Mouse (Mus musculus) embryonic facial prominence, embryonic 15.5 days (tissue): ENCODE results near the gene Alkbh7. TPM values are rescaled to one million over a fixed set of nuclear protein-coding genes. Genes with fewer than 3 reads are reported as not detected.

Experiments
- ATAC-seq: fragments of 200-750 bp; cut with Nextera tagmentation; 2 replicates; pipeline ENCODE4 v1.8.0; 2017; ENCODE audit warnings: low read depth, moderate TSS enrichment; ENCODE audit not compliant: insufficient number of reproducible peaks, low FRiP score, low TSS enrichment
- H3K27ac ChIP-seq: fragments of 300-500 bp; sonication (generic); replicated peaks from 2 replicates; pipeline ENCODE4 v1.5.1; 2015; ENCODE audit warnings: mild to moderate bottlenecking, inconsistent platforms
- H3K27me3 ChIP-seq: fragments of 300-500 bp; sonication (generic); 2 replicates; pipeline ENCODE4 v1.6.1; 2015; ENCODE audit warnings: inconsistent platforms
- H3K36me3 ChIP-seq: fragments of 300-500 bp; sonication (generic); 2 replicates; pipeline ENCODE4 v1.6.1; 2015; ENCODE audit warnings: mild to moderate bottlenecking, inconsistent platforms
- H3K4me1 ChIP-seq: fragments of 300-500 bp; sonication (generic); 2 replicates; pipeline ENCODE4 v1.6.1; 2015; ENCODE audit warnings: inconsistent platforms
- H3K4me2 ChIP-seq: fragments of 300-500 bp; sonication (generic); replicated peaks from 2 replicates; pipeline ENCODE4 v1.6.1; 2015; ENCODE audit warnings: mild to moderate bottlenecking, inconsistent platforms
- H3K4me3 ChIP-seq: fragments of 300-500 bp; sonication (generic); replicated peaks from 2 replicates; pipeline ENCODE4 v1.5.1; 2015; ENCODE audit warnings: mild to moderate bottlenecking, inconsistent platforms
- H3K9ac ChIP-seq: fragments of 300-500 bp; sonication (generic); 2 replicates; pipeline ENCODE4 v1.6.1; 2015; ENCODE audit warnings: inconsistent platforms
- H3K9me3 ChIP-seq: fragments of 300-500 bp; sonication (generic); replicated peaks from 2 replicates; pipeline ENCODE4 v1.6.1; 2016; ENCODE audit warnings: inconsistent platforms
- WGBS: fragments of 180-500 bp; shearing (Covaris S2); methylation state at CpG from one replicate; pipeline ENCODE4 v1.1.7; 2015; 5-methylcytosine and 5-hydroxymethylcytosine counted together
- polyA plus RNA-seq: library from polyadenylated mRNA; unstranded; fragments of >200 nt; fragmentation: Nextera tagmentation; extraction: Ambion mirVana; gene quantifications from 2 replicates; pipeline ENCODE4 v1.2.1, GENCODE M21; 2015

The Alkbh7 gene
- polyA plus RNA-seq, 1 experiment from 2014 or later: 34.9 TPM

DNA sequence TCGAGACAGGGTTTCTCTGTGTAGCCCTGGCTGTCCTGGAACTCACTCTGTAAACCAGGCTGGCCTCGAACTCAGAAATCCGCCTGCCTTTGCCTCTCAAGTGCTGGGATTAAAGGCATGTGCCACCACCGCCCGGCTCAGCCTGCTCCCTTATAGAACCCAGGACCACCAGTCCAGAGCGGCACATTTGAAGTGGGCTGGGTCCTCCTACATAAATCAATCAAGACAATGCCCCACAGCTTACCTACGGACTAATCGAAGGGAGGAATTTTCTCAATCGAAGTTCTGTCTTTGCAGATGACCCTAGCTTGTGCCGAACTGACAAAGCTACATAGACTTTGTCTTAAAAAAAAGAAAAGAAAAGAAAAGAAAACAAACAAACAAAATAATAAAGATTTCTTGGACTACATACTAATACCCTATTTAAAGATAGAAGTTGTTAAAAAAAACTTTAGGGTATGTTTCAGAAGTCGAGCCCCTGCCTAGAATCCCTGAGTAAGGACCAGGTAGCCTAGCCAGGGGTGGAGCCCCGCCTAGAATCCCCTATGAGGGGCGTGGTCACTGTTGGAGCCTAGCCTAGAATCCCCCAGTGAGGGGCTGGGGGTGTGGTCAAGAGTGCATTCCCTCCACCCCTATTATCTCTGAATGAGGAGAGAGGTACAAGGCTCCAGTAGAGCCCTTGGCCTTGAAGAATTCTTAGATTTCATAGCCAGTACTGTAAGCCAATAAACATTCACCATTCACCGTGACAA, 23.0 kb upstream of the Alkbh7 start:
- Histone ChIP-seq H3K9ac (no peak overlapping the region), H3K4me3 (no peak overlapping the region), H3K4me1 (no peaks in the 10 kb centered on the region), H3K4me2 (no peak overlapping the region), H3K27me3 (no peaks in the 10 kb centered on the region), H3K36me3 (no peaks in the 10 kb centered on the region), H3K9me3 (no peaks in the 10 kb centered on the region), H3K27ac (no peak overlapping the region)
- WGBS: 61% methylated on average over 13 of the region's 14 CpGs
- ATAC-seq: no peak

GRCm38 (mm10) chr17:56974708-56975240, 22.4 kb upstream of the Alkbh7 start:
- Histone ChIP-seq H3K36me3 (no peaks in the 10 kb centered on the region), H3K27ac (no peak overlapping the region), H3K27me3 (no peaks in the 10 kb centered on the region), H3K9me3 (no peaks in the 10 kb centered on the region), H3K4me3 (no peak overlapping the region), H3K4me2 (no peak overlapping the region), H3K9ac (no peak overlapping the region), H3K4me1 (no peaks in the 10 kb centered on the region)
- 55% methylated on average over 5 of the region's 5 CpGs for WGBS
- ATAC-seq: peak; percentile 41; the same call in 1 of the 2 replicates

- Histone ChIP-seq H3K4me3 (no peak overlapping the region), H3K9me3 (no peaks in the 10 kb centered on the region), H3K27ac (no peak overlapping the region), H3K9ac (no peak overlapping the region), H3K4me1 (no peaks in the 10 kb centered on the region), H3K27me3 (no peaks in the 10 kb centered on the region), H3K36me3 (no peaks in the 10 kb centered on the region), H3K4me2 (no peak overlapping the region)
- 72% methylated on average over 3 of the region's 3 CpGs for WGBS
- ATAC-seq: no peak
Measured at GRCm38 (mm10) chr17:56975391-56975790, 21.7 kb upstream of the Alkbh7 start.

GRCm38 (mm10) chr17:56976531-56977390, 20.4 kb upstream of the Alkbh7 start:
- Histone ChIP-seq H3K9me3 (no peaks in the 10 kb centered on the region), H3K4me3 (no peak overlapping the region), H3K4me1 (no peaks in the 10 kb centered on the region), H3K27me3 (no peaks in the 10 kb centered on the region), H3K9ac (no peak overlapping the region), H3K27ac (0 out of 2 replicates have a peak overlapping the region, but pooled peaks have one; percentile 1), H3K4me2 (no peak overlapping the region), H3K36me3 (no peaks in the 10 kb centered on the region)
- ATAC-seq: no peak
- 66% methylated on average over 8 of the region's 8 CpGs for WGBS

DNA sequence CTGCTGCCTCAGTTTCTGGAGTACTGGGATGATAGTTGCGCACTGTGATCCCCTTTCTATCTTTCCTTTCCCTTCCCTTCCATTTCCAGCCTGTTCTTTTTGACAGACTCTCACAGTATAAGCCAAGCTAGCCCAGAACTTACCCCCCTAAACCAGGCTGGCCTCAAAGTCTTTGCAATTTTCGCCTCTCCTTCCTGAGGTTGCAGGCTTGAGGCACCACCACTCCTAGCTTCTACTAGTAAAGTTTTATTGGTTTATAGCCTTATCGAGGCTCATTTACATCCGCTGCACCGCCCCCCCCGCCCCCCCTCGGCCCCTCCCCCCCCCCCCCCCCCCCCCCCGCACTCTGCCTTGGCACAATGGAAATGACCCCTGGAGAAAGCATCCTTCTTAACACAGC, 17.6 kb upstream of the Alkbh7 start:
- WGBS: 67% methylated on average over 4 of the region's 8 CpGs

DNA sequence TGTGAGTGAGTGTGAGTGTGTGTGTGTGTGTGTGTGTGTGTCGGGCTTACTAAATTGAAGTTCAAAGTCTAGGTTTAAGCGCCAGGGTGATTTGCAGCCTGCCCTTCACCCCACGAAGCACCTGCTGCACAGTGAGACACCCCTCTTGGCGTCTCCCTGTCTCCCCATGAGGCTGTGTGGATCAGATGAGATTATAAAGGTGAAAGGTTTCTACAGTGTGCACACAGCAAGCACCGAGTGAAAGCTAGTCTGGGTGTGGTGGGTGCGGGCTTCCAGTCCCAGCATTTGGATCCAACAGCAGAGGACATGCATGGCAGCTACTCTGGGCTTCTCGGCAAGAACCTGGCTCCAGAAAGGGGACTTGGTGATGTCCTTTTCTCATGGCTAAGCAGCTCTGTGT, 16.1 kb upstream of the Alkbh7 start:
- Histone ChIP-seq H3K4me2 (no peak overlapping the region), H3K27me3 (no peaks in the 10 kb centered on the region), H3K9ac (no peak overlapping the region), H3K9me3 (no peaks in the 10 kb centered on the region), H3K4me3 (no peak overlapping the region), H3K27ac (no peak overlapping the region), H3K4me1 (no peaks in the 10 kb centered on the region), H3K36me3 (no peaks in the 10 kb centered on the region)
- WGBS: 76% methylated on average over 7 of the region's 7 CpGs
- no peak for ATAC-seq

More for the DNA sequence above, 17.6 kb upstream of the Alkbh7 start:
- no peaks in the 10 kb centered on the region for H3K9me3 ChIP-seq
- no peak overlapping the region for H3K4me2 ChIP-seq
- ATAC-seq: no peak
- no peaks in the 10 kb centered on the region for H3K36me3 ChIP-seq
- no peaks in the 10 kb centered on the region for H3K27me3 ChIP-seq
- H3K4me1 ChIP-seq: no peaks in the 10 kb centered on the region
- no peak overlapping the region for H3K27ac ChIP-seq
- H3K9ac ChIP-seq: no peak overlapping the region
- H3K4me3 ChIP-seq: no peak overlapping the region

GRCm38 (mm10) chr17:56982013-56982412, 15.1 kb upstream of the Alkbh7 start, which contains the start of gene Acer1:
Gene Acer1, minus strand, starts transcription at chr17:56982126.
- H3K4me1 ChIP-seq: no peaks in the 10 kb centered on the region
- H3K9me3 ChIP-seq: no peaks in the 10 kb centered on the region
- 73% methylated on average over 5 of the region's 5 CpGs for WGBS

DNA sequence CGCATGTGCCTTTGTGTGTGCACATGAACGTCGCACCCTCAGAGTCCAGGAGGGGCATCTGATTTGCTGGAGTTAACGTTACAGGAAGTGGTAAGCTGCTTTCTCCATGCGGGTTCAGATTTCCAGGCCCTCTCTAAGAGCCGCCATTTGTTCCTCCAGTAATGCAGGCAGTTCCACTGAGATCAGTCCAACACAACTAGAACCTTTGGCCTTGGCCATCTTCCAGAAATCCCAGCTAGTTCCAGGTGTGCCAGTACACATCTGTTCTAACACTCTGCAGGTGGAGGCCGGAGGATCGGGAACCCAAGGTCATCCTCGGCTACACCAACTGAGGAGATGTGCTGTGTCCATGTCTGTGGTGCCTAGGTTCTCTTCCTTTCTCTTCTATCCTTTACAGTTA, 12.3 kb upstream of the Alkbh7 start:
- no peak for ATAC-seq
- no peak overlapping the region for H3K4me2 ChIP-seq
- no peaks in the 10 kb centered on the region for H3K36me3 ChIP-seq
- H3K4me1 ChIP-seq: peaks cover 3% of the 10 kb centered on the region; the same call in 1 of the 2 replicates
- no peaks in the 10 kb centered on the region for H3K27me3 ChIP-seq
- no peak overlapping the region for H3K4me3 ChIP-seq
- WGBS: 76% methylated on average over 9 of the region's 9 CpGs
- H3K27ac ChIP-seq: no peak overlapping the region
- no peaks in the 10 kb centered on the region for H3K9me3 ChIP-seq
- no peak overlapping the region for H3K9ac ChIP-seq

More at GRCm38 (mm10) chr17:56982013-56982412, 15.1 kb upstream of the Alkbh7 start, which contains the start of gene Acer1:
- H3K27me3 ChIP-seq: no peaks in the 10 kb centered on the region
- H3K27ac ChIP-seq: 0 out of 2 replicates have a peak within 1 kb of the TSS, but pooled peaks have one; percentile 22
- H3K4me2 ChIP-seq: no peak within 1 kb of the TSS
- H3K9ac ChIP-seq: no peak within 1 kb of the TSS
- no peak within 1 kb of the TSS for H3K4me3 ChIP-seq
- ATAC-seq: no peak
- no peaks in the 10 kb centered on the region for H3K36me3 ChIP-seq

GRCm38 (mm10) chr17:56985656-56986055, 11.5 kb upstream of the Alkbh7 start:
- H3K27ac ChIP-seq: no peak overlapping the region
- 67% methylated on average over 3 of the region's 3 CpGs for WGBS
- H3K9ac ChIP-seq: no peak overlapping the region
- no peaks in the 10 kb centered on the region for H3K27me3 ChIP-seq
- no peak for ATAC-seq
- no peaks in the 10 kb centered on the region for H3K36me3 ChIP-seq
- no peaks in the 10 kb centered on the region for H3K9me3 ChIP-seq
- peaks cover 3% of the 10 kb centered on the region; the same call in 1 of the 2 replicates for H3K4me1 ChIP-seq
- no peak overlapping the region for H3K4me3 ChIP-seq
- no peak overlapping the region for H3K4me2 ChIP-seq

GRCm38 (mm10) chr17:56986105-56986805, 10.9 kb upstream of the Alkbh7 start:
- no peak overlapping the region for H3K9ac ChIP-seq
- no peak overlapping the region for H3K4me2 ChIP-seq
- H3K27ac ChIP-seq: no peak overlapping the region
- no peak overlapping the region for H3K4me3 ChIP-seq
- no peak for ATAC-seq
- 58% methylated on average over 3 of the region's 3 CpGs for whole genome bisulfite sequencing
- peaks cover 9% of the 10 kb centered on the region for H3K4me1 ChIP-seq
- H3K36me3 ChIP-seq: no peaks in the 10 kb centered on the region
- no peaks in the 10 kb centered on the region for H3K27me3 ChIP-seq
- no peaks in the 10 kb centered on the region for H3K9me3 ChIP-seq

GRCm38 (mm10) chr17:56988441-56988840, 8.7 kb upstream of the Alkbh7 start:
- H3K9me3 ChIP-seq: no peaks in the 10 kb centered on the region
- ATAC-seq: no peak
- no peaks in the 10 kb centered on the region for H3K27me3 ChIP-seq
- 86% methylated on average over 7 of the region's 7 CpGs for WGBS
- H3K9ac ChIP-seq: no peak overlapping the region
- H3K4me2 ChIP-seq: no peak overlapping the region
- H3K36me3 ChIP-seq: peaks cover 17% of the 10 kb centered on the region
- H3K4me1 ChIP-seq: peaks cover 10% of the 10 kb centered on the region
- no peak overlapping the region for H3K27ac ChIP-seq
- H3K4me3 ChIP-seq: no peak overlapping the region
